Comparison of ENCODE assay signal across 8 mouse cellular contexts in the genomic region with DNA sequence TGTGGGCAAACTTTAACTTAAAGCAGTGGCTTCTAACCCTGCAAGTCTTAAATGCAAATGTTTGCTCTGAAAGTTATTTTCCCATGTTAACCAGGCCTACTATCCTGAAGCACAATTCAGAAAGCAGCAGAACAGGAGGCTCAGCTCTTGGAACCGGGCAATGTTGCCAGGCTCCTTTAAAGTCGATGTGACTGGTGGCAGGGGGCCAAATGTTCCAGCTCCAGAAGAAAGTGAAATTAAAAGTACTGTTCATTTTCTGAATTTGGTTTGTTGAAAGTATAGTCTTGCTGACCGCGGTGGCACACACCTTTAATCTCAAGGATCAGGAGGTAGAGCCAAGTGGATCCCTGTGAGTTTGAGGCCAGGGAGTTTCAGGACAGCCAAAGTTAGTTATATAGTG.
DNase-seq lines count a peak whose midpoint lies in the region; ATAC-seq and TF ChIP-seq lines count a peak whose summit lies in the region.

No protein-coding gene starts in this region.

- no peaks in the 10 kb centered on the region for H3K27me3 ChIP-seq in forebrain, postnatal 0 days (ENCODE audit: insufficient read depth, low read length)
- H3K27me3 ChIP-seq in forebrain, embryonic 16.5 days (replicated peaks; ENCODE audit: control insufficient read depth, insufficient read depth, low read length): no peaks in the 10 kb centered on the region
- no peaks in the 10 kb centered on the region for H3K27me3 ChIP-seq in kidney, embryonic 14.5 days (ENCODE audit: control insufficient read depth, insufficient read depth, low read length)
- H3K27me3 ChIP-seq in liver, embryonic 16.5 days (ENCODE audit: control insufficient read depth, insufficient read depth, low read depth, low read length): no peaks in the 10 kb centered on the region

- H3K4me1 ChIP-seq in forebrain, postnatal 0 days (ENCODE audit: insufficient read depth): peaks cover 4% of the 10 kb centered on the region
- H3K4me1 ChIP-seq in forebrain, embryonic 16.5 days (replicated peaks; ENCODE audit: control insufficient read depth, insufficient read depth, low read length): peaks cover 36% of the 10 kb centered on the region
- peaks cover 18% of the 10 kb centered on the region for H3K4me1 ChIP-seq in kidney, embryonic 14.5 days (ENCODE audit: control insufficient read depth, insufficient read depth, low read length)
- H3K4me1 ChIP-seq in liver, embryonic 16.5 days (ENCODE audit: control insufficient read depth, low read depth, low read length): peaks cover 48% of the 10 kb centered on the region

- H3K9ac ChIP-seq in forebrain, postnatal 0 days: no peak overlapping the region
- H3K9ac ChIP-seq in forebrain, embryonic 16.5 days (replicated peaks; ENCODE audit: low read depth, low read length): no peak overlapping the region
- H3K9ac ChIP-seq in kidney, embryonic 14.5 days (ENCODE audit: low read depth, low read length): no peak overlapping the region
- no peak overlapping the region for H3K9ac ChIP-seq in liver, embryonic 16.5 days (ENCODE audit: low read depth, low read length)

- TF ChIP-seq CTCF in forebrain, postnatal 0 days (IDR thresholded peaks at IDR 0.05; ENCODE audit: low read depth): no peak

- H3K4me3 ChIP-seq in forebrain, postnatal 0 days (ENCODE audit: low read depth, low read length): no peak overlapping the region
- no peak overlapping the region for H3K4me3 ChIP-seq in forebrain, embryonic 16.5 days (replicated peaks; ENCODE audit: low read length)
- no peak overlapping the region for H3K4me3 ChIP-seq in kidney, embryonic 14.5 days (ENCODE audit: low read length)
- no peak overlapping the region for H3K4me3 ChIP-seq in liver, embryonic 16.5 days (ENCODE audit: low read depth, low read length)

- intact Hi-C loops in gastrocnemius, postnatal 36 days (cut with DNase I): loop anchor here (5.0 kb wide), 1 partner anchor 55 kb away; no protein-coding TSS in a partner anchor

- H3K4me2 ChIP-seq in forebrain, postnatal 0 days (ENCODE audit: low read depth): no peak overlapping the region
- no peak overlapping the region for H3K4me2 ChIP-seq in forebrain, embryonic 16.5 days (ENCODE audit: low read length)
- no peak overlapping the region for H3K4me2 ChIP-seq in kidney, embryonic 14.5 days (replicated peaks; ENCODE audit: low read depth, low read length)
- H3K4me2 ChIP-seq in liver, embryonic 16.5 days (ENCODE audit: low read depth, low read length): no peak overlapping the region

- DNase-seq in forebrain, postnatal 0 days: peak; percentile 52
- DNase-seq in adrenal gland, postnatal 10 days: peak; percentile 82
- peak; percentile 28 to 60 for DNase-seq in gastrocnemius, postnatal 36 days
- peak; percentile 77 for DNase-seq in right cerebral cortex, postnatal 4 days

- H3K9me3 ChIP-seq in forebrain, postnatal 0 days (ENCODE audit: low read length): no peaks in the 10 kb centered on the region
- H3K9me3 ChIP-seq in forebrain, embryonic 16.5 days (ENCODE audit: control insufficient read depth, low read length): no peaks in the 10 kb centered on the region
- H3K9me3 ChIP-seq in kidney, embryonic 14.5 days (ENCODE audit: control insufficient read depth, low read length): no peaks in the 10 kb centered on the region
- H3K9me3 ChIP-seq in liver, embryonic 16.5 days (replicated peaks; ENCODE audit: control insufficient read depth, low read length): no peaks in the 10 kb centered on the region

- H3K36me3 ChIP-seq in forebrain, postnatal 0 days (ENCODE audit: insufficient read depth): no peaks in the 10 kb centered on the region
- H3K36me3 ChIP-seq in forebrain, embryonic 16.5 days (ENCODE audit: control insufficient read depth, insufficient read depth): no peaks in the 10 kb centered on the region
- no peaks in the 10 kb centered on the region for H3K36me3 ChIP-seq in kidney, embryonic 14.5 days (ENCODE audit: control insufficient read depth, insufficient read depth, low read length)
- H3K36me3 ChIP-seq in liver, embryonic 16.5 days (ENCODE audit: control insufficient read depth, insufficient read depth): no peaks in the 10 kb centered on the region

- H3K27ac ChIP-seq in forebrain, postnatal 0 days (ENCODE audit: low read depth, low read length): no peak overlapping the region
- no peak overlapping the region for H3K27ac ChIP-seq in forebrain, embryonic 16.5 days (ENCODE audit: low read length)
- peak overlapping the region; percentile 49; the same call in 1 of the 2 replicates for H3K27ac ChIP-seq in kidney, embryonic 14.5 days (ENCODE audit: low read depth, low read length)
- 0 out of 2 replicates have a peak overlapping the region, but pooled peaks have one; percentile 9 for H3K27ac ChIP-seq in liver, embryonic 16.5 days (ENCODE audit: low read length)

- 21% methylated on average over 4 of the region's 4 CpGs for WGBS in forebrain, postnatal 0 days
- 16% methylated on average over 4 of the region's 4 CpGs for WGBS in forebrain, embryonic 16.5 days
- WGBS in kidney, embryonic 14.5 days: 65% methylated on average over 4 of the region's 4 CpGs
- 56% methylated on average over 4 of the region's 4 CpGs for WGBS in liver, embryonic 16.5 days (ENCODE audit: insufficient replicate concordance)

- no peak for ATAC-seq in forebrain, postnatal 0 days
- ATAC-seq in forebrain, embryonic 16.5 days: no peak
- ATAC-seq in kidney, embryonic 14.5 days (ENCODE audit: low FRiP score, low TSS enrichment): no peak
- no peak for ATAC-seq in liver, embryonic 16.5 days (ENCODE audit: low read depth)
- ATAC-seq in erythroid progenitor cell, adult 5-6 weeks (replicated peaks; ENCODE audit: low FRiP score, poor library complexity, severe bottlenecking): no peak

Comparison
In these comparisons a context has a peak if more than half of its experiments do, and no peak if none do; other contexts are left out.
1. H3K27ac ChIP-seq: peak in kidney, embryonic 14.5 days (single experiment) and liver, embryonic 16.5 days (single experiment); none in forebrain, postnatal 0 days (single experiment) and forebrain, embryonic 16.5 days (single experiment).
2. Peak in every context shown above with its lines, with median percentiles within 50 percentile points of each other: DNase-seq.